ENCODE assay signal across 8 mouse cellular contexts in the genomic region with DNA sequence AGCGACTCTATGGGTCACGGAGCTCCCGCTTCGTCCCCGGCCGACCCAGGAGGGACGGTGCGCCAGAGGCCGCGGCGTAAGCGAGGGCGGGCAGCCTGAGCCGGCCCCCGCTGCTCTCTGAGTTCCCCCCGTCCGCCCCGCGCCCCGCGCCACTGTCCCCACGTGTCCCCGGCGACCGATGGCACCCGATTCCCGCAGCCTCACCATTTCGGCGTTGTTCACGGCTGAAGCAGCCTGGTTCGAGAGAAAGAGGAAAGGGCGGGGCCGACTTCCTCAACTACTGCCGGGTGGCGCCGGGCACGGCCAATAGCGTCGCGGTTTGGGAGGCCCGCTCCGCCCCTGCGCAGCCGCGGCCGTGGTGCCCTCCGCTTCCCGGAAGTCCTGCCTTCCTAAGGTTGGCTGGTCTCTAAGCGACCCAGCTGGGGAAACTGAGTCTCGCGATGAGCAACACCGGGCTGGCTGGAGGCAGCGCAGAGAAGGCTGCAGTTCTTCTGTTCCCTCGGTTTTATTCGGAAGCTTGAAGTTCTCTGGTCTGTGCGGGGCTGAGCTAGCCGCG. TPM values are rescaled to one million over a fixed set of nuclear protein-coding genes. Genes with fewer than 3 reads are reported as not detected.
DNase-seq lines count a peak whose midpoint lies in the region; ATAC-seq and TF ChIP-seq lines count a peak whose summit lies in the region.

A gene (plus strand): TSS at position 469 of the 556 bp plus-strand sequence.

- peak; percentile 94 for DNase-seq in ES-CJ7 (ENCODE audit: low read depth, low spot score)
- DNase-seq in cerebellum, adult 11 months, result peak; percentile 86
- DNase-seq in heart, postnatal 25 days (ENCODE audit: low spot score), result peak; percentile 85
- DNase-seq in layer of hippocampus, adult 18-20 months (ENCODE audit: low spot score in 2 of 2), result peak; percentile 90 to 94
- peak; percentile 88 for DNase-seq in lung, adult 2 months
- peak; percentile 86 to 87 for DNase-seq in thymus, adult 18-20 months

- H3K36me3 ChIP-seq in forebrain, embryonic 15.5 days, result peaks cover 34% of the 10 kb centered on the region

- TF ChIP-seq POLR2A in lung, adult 2 months (IDR thresholded peaks at IDR 0.05; ENCODE audit: borderline replicate concordance, extremely low read depth, low read depth, low read length), result peak; percentile 83

- peak within 1 kb of the TSS; percentile 89 for H3K9ac ChIP-seq in forebrain, embryonic 15.5 days (replicated peaks)

- no peak for TF ChIP-seq CTCF in lung, adult 2 months (IDR thresholded peaks at IDR 0.05; ENCODE audit: insufficient read depth, low read length)

- under 1% methylated on average over 40 of the region's 58 CpGs for WGBS in forebrain, embryonic 15.5 days
- under 1% methylated on average over 58 of the region's 58 CpGs for WGBS in lung, adult 2 months

- peak within 1 kb of the TSS; percentile 87 for H3K4me3 ChIP-seq in forebrain, embryonic 15.5 days
- peak within 1 kb of the TSS; percentile 99 for H3K4me3 ChIP-seq in lung, adult 2 months (replicated peaks; ENCODE audit: extremely low read depth, low read depth, low read length)

- H3K4me1 ChIP-seq in forebrain, embryonic 15.5 days, result peaks cover 54% of the 10 kb centered on the region
- peaks cover 22% of the 10 kb centered on the region for H3K4me1 ChIP-seq in lung, adult 2 months (ENCODE audit: control insufficient read depth, insufficient read depth, low read length)

- peak within 1 kb of the TSS; percentile 91 for H3K27ac ChIP-seq in forebrain, embryonic 15.5 days (replicated peaks)

- intact Hi-C loops in heart, postnatal 25 days (cut with DNase I), result loop anchor here (10.0 kb wide), 1 partner anchor 360 kb away; a partner anchor contains a TSS

- H3K9me3 ChIP-seq in forebrain, embryonic 15.5 days, result no peaks in the 10 kb centered on the region

- H3K27me3 ChIP-seq in forebrain, embryonic 15.5 days, result no peaks in the 10 kb centered on the region

- H3K4me2 ChIP-seq in forebrain, embryonic 15.5 days (replicated peaks), result peak within 1 kb of the TSS; percentile 88

- ATAC-seq in forebrain, embryonic 15.5 days (replicated peaks), result peak; percentile 90
- peak; percentile 75 for ATAC-seq in neutrophil, adult 5-6 weeks (ENCODE audit: extremely low read depth, insufficient number of reproducible peaks, low FRiP score, poor library complexity, severe bottlenecking)

RNA-seq across cellular contexts. Expression of the gene that starts here (rescaled TPM):
- 148 and 158 TPM in 2 replicates for polyA plus RNA-seq in forebrain, embryonic 15.5 days (2015; fragmentation: Nextera tagmentation; extraction: Ambion mirVana)
- total RNA-seq in heart, postnatal 25 days (2021), result 10 to 100 TPM; 81.8 to 87.5 TPM
- total RNA-seq in layer of hippocampus, adult 18-20 months (2021), result 10 to 100 TPM; 91.3 to 96.4 TPM
- polyA plus RNA-seq in lung, adult 2 months (2012; rRNA removed), result 27.7 and 28.3 TPM in 2 replicates
- 126 and 127 TPM in 2 replicates for total RNA-seq in neutrophil, adult 5-6 weeks (2017)

Comparison
In these comparisons a context has a peak if more than half of its experiments do, and no peak if none do; other contexts are left out.
1. Peak in every context shown above with its lines: DNase-seq, ATAC-seq, H3K4me3 ChIP-seq and H3K27ac ChIP-seq.